Mouse (Mus musculus) cerebellum, adult 9-11 months (tissue): ENCODE measurements around the gene Kcnma1.

Experiments used
- DNase-seq: peaks from one replicate; pipeline ENCODE4 v3.0.0; 2022

The Kcnma1 gene

GRCm38 (mm10) chr14:23846706-23847105, 167.6 kb downstream of the Kcnma1 start:
- no peak for DNase-seq

GRCm38 (mm10) chr14:23842025-23842424, 172.3 kb downstream of the Kcnma1 start:
- no peak for DNase-seq

GRCm38 (mm10) chr14:23839613-23840012, 174.7 kb downstream of the Kcnma1 start:
- DNase-seq = no peak

GRCm38 (mm10) chr14:23835387-23836111, 178.7 kb downstream of the Kcnma1 start:
- DNase-seq = peak; percentile 18

- DNase-seq = no peak
These were observed 183.0 kb downstream of the Kcnma1 start for GRCm38 (mm10) chr14:23831284-23831683.

GRCm38 (mm10) chr14:23830316-23830715, 184.0 kb downstream of the Kcnma1 start:
- no peak for DNase-seq

GRCm38 (mm10) chr14:23828711-23829320, 185.5 kb downstream of the Kcnma1 start:
- no peak for DNase-seq

- DNase-seq = no peak
These were observed 189.4 kb downstream of the Kcnma1 start for GRCm38 (mm10) chr14:23824937-23825336.

GRCm38 (mm10) chr14:23824267-23824666, 190.0 kb downstream of the Kcnma1 start:
- DNase-seq = no peak

- DNase-seq = no peak
These were observed 196.7 kb downstream of the Kcnma1 start for GRCm38 (mm10) chr14:23817585-23817984.

GRCm38 (mm10) chr14:23810081-23810480, 204.2 kb downstream of the Kcnma1 start:
- DNase-seq = no peak

- DNase-seq = no peak
These were observed 205.2 kb downstream of the Kcnma1 start for GRCm38 (mm10) chr14:23809124-23809523.

- no peak for DNase-seq
These were observed 207.9 kb downstream of the Kcnma1 start for GRCm38 (mm10) chr14:23806378-23806777.

- no peak for DNase-seq
These were observed 217.4 kb downstream of the Kcnma1 start for GRCm38 (mm10) chr14:23796878-23797277.

GRCm38 (mm10) chr14:23792674-23793073, 221.6 kb downstream of the Kcnma1 start:
- no peak for DNase-seq

- no peak for DNase-seq
These were observed 222.2 kb downstream of the Kcnma1 start for GRCm38 (mm10) chr14:23792076-23792475.

- peak; percentile 32 for DNase-seq
These were observed 223.0 kb downstream of the Kcnma1 start for GRCm38 (mm10) chr14:23791261-23791691.

GRCm38 (mm10) chr14:23786687-23787073, 227.6 kb downstream of the Kcnma1 start:
- no peak for DNase-seq

- DNase-seq = no peak
These were observed 228.2 kb downstream of the Kcnma1 start for GRCm38 (mm10) chr14:23785921-23786686.

GRCm38 (mm10) chr14:23782845-23783609, 231.3 kb downstream of the Kcnma1 start:
- no peak for DNase-seq

- no peak for DNase-seq
These were observed 239.7 kb downstream of the Kcnma1 start for GRCm38 (mm10) chr14:23774542-23774941.

- DNase-seq = no peak
These were observed 241.6 kb downstream of the Kcnma1 start for GRCm38 (mm10) chr14:23772685-23773084.

GRCm38 (mm10) chr14:23771794-23772193, 242.5 kb downstream of the Kcnma1 start:
- DNase-seq = no peak
